Mouse (Mus musculus): Measurements from ENCODE around the gene Pacsin3.

GRCm38 (mm10) chr2:91301836-91302235, 46.1 kb downstream of the Pacsin3 start:
- TF ChIP-seq EP300 (IDR thresholded peaks at IDR 0.05; ENCODE audit: insufficient read depth, low read depth, low read length) (no peak), CTCF (IDR thresholded peaks at IDR 0.05; ENCODE audit: low read depth, low read length) (no peak)

Data from ES-Bruce4 (cell line).